Mouse (Mus musculus) lung, postnatal 0 days (tissue): ENCODE data around the gene Phex. TPM values are rescaled to one million over a fixed set of nuclear protein-coding genes. Genes with fewer than 3 reads are reported as not detected.
A peak's percentile ranks its signal among the peaks of the same experiment; 100 is the strongest.

ENCODE experiments used
- ATAC-seq: fragments of 200-750 bp; cut with Nextera tagmentation; 2 replicates; pipeline ENCODE4 v1.8.0; 2017; ENCODE audit warnings: moderate library complexity
- DNase-seq: peaks from one replicate; pipeline ENCODE4 v3.0.0-alpha.2; 2016; ENCODE audit warnings: low spot score
- H3K27ac ChIP-seq: fragments of 300-500 bp; sonication (generic); 2 replicates; pipeline ENCODE4 v1.5.1; 2014; ENCODE audit warnings: antibody characterized with exemption, mild to moderate bottlenecking, low read length, mixed read lengths
- H3K27me3 ChIP-seq: fragments of 300-500 bp; sonication (generic); replicated peaks from 2 replicates; pipeline ENCODE4 v1.6.1; 2014; ENCODE audit warnings: low read length, mixed read lengths; ENCODE audit not compliant: insufficient read depth
- H3K36me3 ChIP-seq: fragments of 300-500 bp; sonication (generic); 2 replicates; pipeline ENCODE4 v1.6.1; 2014; ENCODE audit warnings: low read length, mixed read lengths; ENCODE audit not compliant: insufficient read depth
- H3K4me1 ChIP-seq: fragments of 300-500 bp; sonication (generic); 2 replicates; pipeline ENCODE4 v1.6.1; 2014; ENCODE audit warnings: antibody characterized with exemption, low read depth, low read length, mixed read lengths; ENCODE audit not compliant: insufficient read depth
- H3K4me2 ChIP-seq: fragments of 300-500 bp; sonication (generic); replicated peaks from 2 replicates; pipeline ENCODE4 v1.6.1; 2014; ENCODE audit warnings: low read depth, mild to moderate bottlenecking, low read length, moderate library complexity, mixed read lengths
- H3K4me3 ChIP-seq: fragments of 300-500 bp; sonication (generic); 2 replicates; pipeline ENCODE4 v1.5.1; 2014; ENCODE audit warnings: low read depth, low read length
- H3K9ac ChIP-seq: fragments of 300-500 bp; sonication (generic); replicated peaks from 2 replicates; pipeline ENCODE4 v1.6.1; 2014; ENCODE audit warnings: low read depth, mild to moderate bottlenecking
- H3K9me3 ChIP-seq: fragments of 300-500 bp; sonication (generic); 2 replicates; pipeline ENCODE4 v1.6.1; 2016; ENCODE audit warnings: low read length, mixed read lengths
- CTCF ChIP-seq: IDR thresholded peaks from 2 replicates; pipeline ENCODE4 v1.5.1; 2016; ENCODE audit warnings: antibody characterized with exemption, mild to moderate bottlenecking
- EP300 ChIP-seq: IDR thresholded peaks from 2 replicates; pipeline ENCODE4 v1.6.1; 2016; ENCODE audit warnings: antibody characterized with exemption, mild to moderate bottlenecking, control low read depth
- WGBS: fragments of 180-500 bp; shearing (Covaris S2); extraction: QIAGEN DNeasy Blood & Tissue Kit; methylation state at CpG from one replicate; pipeline ENCODE4 v1.1.7; 2014; 5-methylcytosine and 5-hydroxymethylcytosine counted together
- polyA plus RNA-seq: library from polyadenylated mRNA; unstranded; fragments of >200 nt; fragmentation: Nextera tagmentation; extraction: Ambion mirVana; gene quantifications from 2 replicates; pipeline ENCODE4 v1.2.1, GENCODE M21; 2015

The Phex gene
- polyA plus RNA-seq: 4.0 and 5.5 TPM in 2 replicates

GRCm38 (mm10) chrX:157415212-157415611 lies at the start of gene Phex:
TSS of gene Phex (minus strand) at chrX:157415312.
- Histone ChIP-seq H3K9me3 (no peaks in the 10 kb centered on the region), H3K9ac (no peak within 1 kb of the TSS), H3K36me3 (no peaks in the 10 kb centered on the region), H3K4me2 (no peak within 1 kb of the TSS), H3K4me1 (no peaks in the 10 kb centered on the region), H3K27ac (no peak within 1 kb of the TSS), H3K27me3 (no peaks in the 10 kb centered on the region), H3K4me3 (no peak within 1 kb of the TSS)
- TF ChIP-seq CTCF (no peak), EP300 (no peak)
- DNase-seq (no peak), ATAC-seq (no peak)
- WGBS: 54% methylated on average over 5 of the region's 5 CpGs

GRCm38 (mm10) chrX:157462716-157463115 lies 47.6 kb upstream of the Phex start:
- WGBS: 78% methylated on average over 3 of the region's 3 CpGs
- Histone ChIP-seq H3K9me3 (no peaks in the 10 kb centered on the region), H3K4me3 (no peak overlapping the region), H3K9ac (no peak overlapping the region), H3K27me3 (no peaks in the 10 kb centered on the region), H3K4me1 (no peaks in the 10 kb centered on the region), H3K27ac (no peak overlapping the region), H3K4me2 (no peak overlapping the region), H3K36me3 (no peaks in the 10 kb centered on the region)
- ATAC-seq (no peak), DNase-seq (peak; percentile 31)
- TF ChIP-seq CTCF (peak; percentile 52), EP300 (no peak)

GRCm38 (mm10) chrX:157454430-157454829 lies 39.3 kb upstream of the Phex start:
- H3K27ac ChIP-seq: no peak overlapping the region
- TF ChIP-seq EP300 (no peak), CTCF (peak; percentile 84)
- no peak overlapping the region for H3K4me3 ChIP-seq
- H3K4me1 ChIP-seq: no peaks in the 10 kb centered on the region
- no peak for ATAC-seq
- H3K9me3 ChIP-seq: no peaks in the 10 kb centered on the region
- no peaks in the 10 kb centered on the region for H3K27me3 ChIP-seq
- peak; percentile 9 for DNase-seq
- 32% methylated on average over 1 of the region's 1 CpGs for WGBS
- no peak overlapping the region for H3K4me2 ChIP-seq
- no peak overlapping the region for H3K9ac ChIP-seq
- H3K36me3 ChIP-seq: no peaks in the 10 kb centered on the region

GRCm38 (mm10) chrX:157449000-157449399 lies 33.9 kb upstream of the Phex start:
- no peak overlapping the region for H3K27ac ChIP-seq
- no peaks in the 10 kb centered on the region for H3K9me3 ChIP-seq
- 73% methylated on average over 1 of the region's 1 CpGs for WGBS
- H3K9ac ChIP-seq: no peak overlapping the region
- no peak overlapping the region for H3K4me2 ChIP-seq
- H3K27me3 ChIP-seq: no peaks in the 10 kb centered on the region
- ATAC-seq (no peak), DNase-seq (no peak)
- TF ChIP-seq CTCF: no peak
- no peak for TF ChIP-seq EP300
- no peaks in the 10 kb centered on the region for H3K36me3 ChIP-seq
- H3K4me3 ChIP-seq: no peak overlapping the region
- no peaks in the 10 kb centered on the region for H3K4me1 ChIP-seq

GRCm38 (mm10) chrX:157447431-157447830 lies 32.3 kb upstream of the Phex start:
- Histone ChIP-seq H3K4me2 (no peak overlapping the region), H3K27ac (no peak overlapping the region), H3K27me3 (no peaks in the 10 kb centered on the region), H3K9ac (no peak overlapping the region), H3K4me1 (no peaks in the 10 kb centered on the region), H3K4me3 (no peak overlapping the region), H3K36me3 (no peaks in the 10 kb centered on the region), H3K9me3 (no peaks in the 10 kb centered on the region)
- DNase-seq: no peak
- 76% methylated on average over 6 of the region's 6 CpGs for WGBS
- TF ChIP-seq CTCF (no peak), EP300 (no peak)
- no peak for ATAC-seq

- no peak overlapping the region for H3K4me3 ChIP-seq
- H3K9ac ChIP-seq: no peak overlapping the region
- no peaks in the 10 kb centered on the region for H3K27me3 ChIP-seq
- no peak overlapping the region for H3K4me2 ChIP-seq
- H3K9me3 ChIP-seq: no peaks in the 10 kb centered on the region
- no peaks in the 10 kb centered on the region for H3K4me1 ChIP-seq
- H3K36me3 ChIP-seq: no peaks in the 10 kb centered on the region
- TF ChIP-seq CTCF (no peak), EP300 (no peak)
- no peak overlapping the region for H3K27ac ChIP-seq
- 62% methylated on average over 1 of the region's 1 CpGs for WGBS
- ATAC-seq (no peak), DNase-seq (no peak)
These were observed 19.7 kb upstream of the Phex start for GRCm38 (mm10) chrX:157434768-157435167.

GRCm38 (mm10) chrX:157419451-157419850 lies 4.3 kb upstream of the Phex start:
- Histone ChIP-seq H3K4me2 (no peak overlapping the region), H3K27me3 (no peaks in the 10 kb centered on the region), H3K4me1 (no peaks in the 10 kb centered on the region), H3K27ac (no peak overlapping the region), H3K36me3 (no peaks in the 10 kb centered on the region), H3K9ac (no peak overlapping the region), H3K9me3 (no peaks in the 10 kb centered on the region), H3K4me3 (no peak overlapping the region)
- DNase-seq (no peak), ATAC-seq (no peak)
- WGBS: 25% methylated on average over 2 of the region's 2 CpGs
- TF ChIP-seq EP300: no peak
- TF ChIP-seq CTCF: no peak
